ENCODE assay signal across 8 mouse cellular contexts in genomic region chr5:134675956-134676759, GRCm38 (mm10). TPM values are rescaled to one million over a fixed set of nuclear protein-coding genes. Genes with fewer than 3 reads are reported as not detected.
DNase-seq lines count a peak whose midpoint lies in the region; ATAC-seq and TF ChIP-seq lines count a peak whose summit lies in the region.

No protein-coding gene starts in this region.

- ATAC-seq in G1E (ENCODE audit: extremely low read depth, insufficient number of reproducible peaks, low FRiP score, poor library complexity, severe bottlenecking) = no peak; the same call in 1 of the 2 replicates
- peak; percentile 90 for ATAC-seq in hindbrain, embryonic 12.5 days (ENCODE audit: low FRiP score)
- ATAC-seq in lung, postnatal 0 days = peak; percentile 88

- peaks cover 59% of the 10 kb centered on the region for H3K27me3 ChIP-seq in G1E (ENCODE audit: insufficient read depth, low read length)
- H3K27me3 ChIP-seq in hindbrain, embryonic 12.5 days = no peaks in the 10 kb centered on the region
- H3K27me3 ChIP-seq in lung, postnatal 0 days (replicated peaks; ENCODE audit: insufficient read depth, low read length) = no peaks in the 10 kb centered on the region

- peak overlapping the region; percentile 92 for H3K27ac ChIP-seq in hindbrain, embryonic 12.5 days
- H3K27ac ChIP-seq in lung, postnatal 0 days (ENCODE audit: low read length) = peak overlapping the region; percentile 89
- H3K27ac ChIP-seq in olfactory bulb, adult 2 months (ENCODE audit: insufficient read depth, low read depth, low read length) = peak overlapping the region; percentile 29; the same call in 1 of the 2 replicates

- no peaks in the 10 kb centered on the region for H3K36me3 ChIP-seq in G1E (replicated peaks)
- H3K36me3 ChIP-seq in hindbrain, embryonic 12.5 days = peaks cover 32% of the 10 kb centered on the region
- 0 out of 2 replicates have a peak, but pooled peaks cover 7% of the 10 kb centered on the region for H3K36me3 ChIP-seq in lung, postnatal 0 days (ENCODE audit: insufficient read depth, low read length)

- no peak for TF ChIP-seq CTCF in G1E (IDR thresholded peaks at IDR 0.05; ENCODE audit: low read depth, low read length)
- peak; percentile 13 for TF ChIP-seq CTCF in lung, postnatal 0 days (IDR thresholded peaks at IDR 0.05)
- no peak for TF ChIP-seq CTCF in olfactory bulb, adult 2 months (IDR thresholded peaks at IDR 0.05; ENCODE audit: insufficient read depth, low read depth, low read length)

- no peaks in the 10 kb centered on the region for H3K9me3 ChIP-seq in G1E (replicated peaks)
- H3K9me3 ChIP-seq in hindbrain, embryonic 12.5 days (replicated peaks) = no peaks in the 10 kb centered on the region
- no peaks in the 10 kb centered on the region for H3K9me3 ChIP-seq in lung, postnatal 0 days (ENCODE audit: low read length)

- peak; percentile 97 for TF ChIP-seq EP300 in lung, postnatal 0 days (IDR thresholded peaks at IDR 0.05)

- H3K4me2 ChIP-seq in hindbrain, embryonic 12.5 days (replicated peaks) = peak overlapping the region; percentile 65
- peak overlapping the region; percentile 54 for H3K4me2 ChIP-seq in lung, postnatal 0 days (replicated peaks; ENCODE audit: low read depth, low read length)

- 3% methylated on average over 14 of the region's 14 CpGs for WGBS in hindbrain, embryonic 12.5 days
- WGBS in lung, postnatal 0 days = under 1% methylated on average over 14 of the region's 14 CpGs
- 10% methylated on average over 14 of the region's 14 CpGs for WGBS in olfactory bulb, adult 2 months

- peaks cover 10% of the 10 kb centered on the region; the same call in 1 of the 2 replicates for H3K4me1 ChIP-seq in G1E (ENCODE audit: insufficient read depth, low read depth, low read length)
- peaks cover 57% of the 10 kb centered on the region for H3K4me1 ChIP-seq in hindbrain, embryonic 12.5 days
- H3K4me1 ChIP-seq in lung, postnatal 0 days (ENCODE audit: insufficient read depth, low read depth, low read length) = peaks cover 35% of the 10 kb centered on the region; the same call in 1 of the 2 replicates
- peaks cover 30% of the 10 kb centered on the region for H3K4me1 ChIP-seq in olfactory bulb, adult 2 months (ENCODE audit: control insufficient read depth, insufficient read depth, low read length)

- peak overlapping the region; percentile 61 for H3K9ac ChIP-seq in hindbrain, embryonic 12.5 days
- peak overlapping the region; percentile 36 for H3K9ac ChIP-seq in lung, postnatal 0 days (replicated peaks; ENCODE audit: low read depth)

- no peak for TF ChIP-seq POLR2A in olfactory bulb, adult 2 months (IDR thresholded peaks at IDR 0.05; ENCODE audit: insufficient read depth, low read depth, low read length)

- no peak overlapping the region for H3K4me3 ChIP-seq in G1E (ENCODE audit: low read depth, low read length)
- H3K4me3 ChIP-seq in hindbrain, embryonic 12.5 days = peak overlapping the region; percentile 30
- peak overlapping the region; percentile 16; the same call in 1 of the 2 replicates for H3K4me3 ChIP-seq in lung, postnatal 0 days (ENCODE audit: low read depth, low read length)
- peak overlapping the region; percentile 29 for H3K4me3 ChIP-seq in olfactory bulb, adult 2 months (ENCODE audit: insufficient read depth, low read depth, low read length)

- peak; percentile 53 for DNase-seq in G1E (ENCODE audit: low spot score)
- peak; percentile 74 for DNase-seq in c-Kit-positive CD71-negative TER-119-negative erythroid progenitor cells, embryonic 14.5 days (ENCODE audit: low read depth)
- peak; percentile 47 to 50 for DNase-seq in frontal cortex, postnatal 10 days (ENCODE audit: low spot score in 2 of 2)
- DNase-seq in layer of hippocampus, adult 9-10 months (ENCODE audit: low spot score) = peak; percentile 44
- DNase-seq in lung, postnatal 0 days (ENCODE audit: low spot score) = peak; percentile 98
- DNase-seq in thymus, postnatal 25 days = peak; percentile 51

RNA-seq across cellular contexts. Expression of gene Limk1, which starts 12.2 kb away (rescaled TPM):
- total RNA-seq in G1E (2014; fragmentation: Nextera tagmentation) (1.3 and 1.4 TPM in 2 replicates), G1E (2017) (1.3 and 1.5 TPM in 2 replicates)
- polyA plus RNA-seq in G1E (2012) = 1.5 and 1.7 TPM in 2 replicates
- polyA plus RNA-seq in hindbrain, embryonic 12.5 days (2016; fragmentation: Nextera tagmentation; extraction: Ambion mirVana) = 19.5 and 20.9 TPM in 2 replicates
- 7.2 and 10.2 TPM in 2 replicates for polyA plus RNA-seq in lung, postnatal 0 days (2015; fragmentation: Nextera tagmentation; extraction: Ambion mirVana)
- polyA plus RNA-seq in olfactory bulb, adult 2 months (2012; ENCODE audit: insufficient read depth, insufficient read length, low replicate concordance, missing spikeins) = not detected in 2 replicates

RNA-seq across cellular contexts. Expression of gene Eif4h, which starts 36.9 kb away (rescaled TPM):
- total RNA-seq in G1E (2014; fragmentation: Nextera tagmentation) (326 and 375 TPM in 2 replicates), G1E (2017) (258 and 290 TPM in 2 replicates)
- 367 TPM in 2 replicates for polyA plus RNA-seq in G1E (2012)
- 397 and 418 TPM in 2 replicates for polyA plus RNA-seq in hindbrain, embryonic 12.5 days (2016; fragmentation: Nextera tagmentation; extraction: Ambion mirVana)
- 403 and 485 TPM in 2 replicates for polyA plus RNA-seq in lung, postnatal 0 days (2015; fragmentation: Nextera tagmentation; extraction: Ambion mirVana)
- 112 TPM in 1 of 2 replicates, not detected in the other for polyA plus RNA-seq in olfactory bulb, adult 2 months (2012; ENCODE audit: insufficient read depth, insufficient read length, low replicate concordance, missing spikeins)

Comparison
In these comparisons a context has a peak if more than half of its experiments do, and no peak if none do; other contexts are left out.
1. DNase-seq: peak in every context shown above with its lines; median percentile 98 in lung, postnatal 0 days; 74 in c-Kit-positive CD71-negative TER-119-negative erythroid progenitor cells, embryonic 14.5 days; 53 in G1E; 51 in thymus, postnatal 25 days; 48 in frontal cortex, postnatal 10 days; 44 in layer of hippocampus, adult 9-10 months.
2. H3K27ac ChIP-seq: peak in every context shown above with its lines; median percentile 92 in hindbrain, embryonic 12.5 days; 89 in lung, postnatal 0 days; 29 in olfactory bulb, adult 2 months.